Mouse (Mus musculus): Measurements from ENCODE around the gene Thrb. TPM values are rescaled to one million over a fixed set of nuclear protein-coding genes. Genes with fewer than 3 reads are reported as not detected.
A peak's percentile ranks its signal among the peaks of the same experiment; 100 is the strongest.

Gene Thrb
- polyA plus RNA-seq (2014; fragmentation: Nextera tagmentation; extraction: Ambion mirVana): 0.20 and 0.83 TPM in 2 replicates

DNA sequence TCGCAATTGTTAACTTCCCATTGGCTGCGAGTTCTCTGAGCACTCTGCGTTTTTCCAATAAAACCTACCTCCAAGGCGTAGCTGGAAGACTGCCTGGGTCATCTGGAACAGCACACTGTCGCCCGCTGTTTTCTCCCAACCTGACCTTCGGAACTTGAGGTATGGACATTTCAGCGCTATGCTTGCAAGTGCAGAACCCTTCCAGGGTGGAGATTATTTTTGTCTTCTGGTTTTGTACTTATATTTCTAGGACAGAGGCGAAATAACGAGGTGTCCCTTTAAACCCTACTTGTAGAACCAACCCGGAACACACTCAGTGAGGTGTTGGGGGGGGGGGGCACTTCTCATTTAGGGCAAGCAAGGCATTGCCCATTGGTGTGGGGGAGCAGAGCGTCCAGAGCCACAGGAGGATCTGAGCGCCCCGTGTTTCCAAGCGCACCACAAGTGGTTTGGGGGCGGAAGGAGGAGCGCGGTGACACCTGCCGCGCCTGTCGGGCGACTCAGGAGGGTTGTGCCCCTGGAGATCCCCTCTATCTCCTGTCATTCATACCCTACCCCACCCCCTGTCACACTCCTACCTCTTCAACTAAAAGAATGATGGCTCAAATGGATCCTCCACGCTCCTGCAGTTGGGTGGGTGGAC is at the start of gene Thrb:
Gene Thrb (plus strand): TSS at position 576 of the 643 bp plus-strand sequence.
- Histone ChIP-seq H3K9me3 (ENCODE audit: control insufficient read depth, low read length) (no peaks in the 10 kb centered on the region), H3K4me2 (replicated peaks; ENCODE audit: low read depth, low read length) (peak within 1 kb of the TSS; percentile 92), H3K27ac (ENCODE audit: low read depth, low read length) (no peak within 1 kb of the TSS), H3K4me3 (ENCODE audit: low read length) (peak within 1 kb of the TSS; percentile 57), H3K27me3 (ENCODE audit: control insufficient read depth, insufficient read depth, low read length) (peaks cover 19% of the 10 kb centered on the region), H3K36me3 (ENCODE audit: control insufficient read depth, insufficient read depth, low read length) (no peaks in the 10 kb centered on the region), H3K9ac (ENCODE audit: low read depth, low read length) (peak within 1 kb of the TSS; percentile 54), H3K4me1 (ENCODE audit: control insufficient read depth, insufficient read depth, low read length) (0 out of 2 replicates have a peak, but pooled peaks cover 3% of the 10 kb centered on the region)
- ATAC-seq (ENCODE audit: low FRiP score, low TSS enrichment): peak; percentile 4; the same call in 1 of the 2 replicates
- WGBS: under 1% methylated on average over 23 of the region's 23 CpGs

DNA sequence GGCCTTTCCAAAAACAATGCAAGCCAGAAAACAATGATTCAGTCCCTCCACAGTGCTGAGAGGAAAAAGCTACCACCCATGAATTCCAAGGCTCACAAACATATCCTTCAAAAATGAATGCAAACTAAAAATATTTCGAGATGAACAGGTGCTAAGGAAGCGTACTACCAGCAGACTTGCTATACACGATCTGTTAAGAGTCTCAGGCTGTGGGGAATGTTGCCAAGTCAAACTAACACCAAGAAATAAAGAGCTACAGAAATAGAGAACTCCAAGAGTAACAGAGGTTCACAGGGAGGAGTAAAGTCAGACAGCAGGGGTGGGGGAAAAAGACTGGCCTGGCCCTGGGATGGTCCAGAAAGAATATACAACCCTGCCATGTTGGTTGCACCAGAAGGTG is 38.4 kb upstream of the Thrb start:
- Histone ChIP-seq H3K27me3 (ENCODE audit: control insufficient read depth, insufficient read depth, low read length) (no peaks in the 10 kb centered on the region), H3K36me3 (ENCODE audit: control insufficient read depth, insufficient read depth, low read length) (no peaks in the 10 kb centered on the region), H3K4me2 (replicated peaks; ENCODE audit: low read depth, low read length) (no peak overlapping the region), H3K9me3 (ENCODE audit: control insufficient read depth, low read length) (no peaks in the 10 kb centered on the region), H3K4me3 (ENCODE audit: low read length) (no peak overlapping the region), H3K9ac (ENCODE audit: low read depth, low read length) (no peak overlapping the region), H3K27ac (ENCODE audit: low read depth, low read length) (no peak overlapping the region), H3K4me1 (ENCODE audit: control insufficient read depth, insufficient read depth, low read length) (no peaks in the 10 kb centered on the region)
- no peak for ATAC-seq (ENCODE audit: low FRiP score, low TSS enrichment)
- WGBS: 80% methylated on average over 3 of the region's 3 CpGs

DNA sequence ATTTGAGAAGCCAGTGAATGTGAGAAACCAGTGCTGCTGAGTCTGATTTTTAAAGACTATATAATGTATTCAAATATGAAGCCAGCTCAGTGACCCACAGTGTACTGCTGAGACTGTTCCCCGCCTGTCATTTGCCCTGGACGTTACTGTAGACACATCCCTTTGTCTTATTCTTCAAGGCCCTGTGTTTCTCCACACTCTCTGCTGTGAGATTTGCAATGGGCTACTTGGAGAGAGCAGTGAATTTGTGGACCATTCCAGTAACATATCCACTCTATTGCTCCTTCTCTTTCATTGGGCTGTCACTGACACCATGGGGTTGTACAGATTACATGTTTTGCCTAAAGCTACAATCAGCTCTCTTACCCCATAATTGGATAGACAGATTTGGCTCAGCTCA is 36.1 kb upstream of the Thrb start:
- no peaks in the 10 kb centered on the region for H3K27me3 ChIP-seq (ENCODE audit: control insufficient read depth, insufficient read depth, low read length)
- H3K36me3 ChIP-seq (ENCODE audit: control insufficient read depth, insufficient read depth, low read length): no peaks in the 10 kb centered on the region
- no peaks in the 10 kb centered on the region for H3K4me1 ChIP-seq (ENCODE audit: control insufficient read depth, insufficient read depth, low read length)
- H3K4me3 ChIP-seq (ENCODE audit: low read length): no peak overlapping the region
- WGBS: 84% methylated on average over 2 of the region's 2 CpGs
- H3K4me2 ChIP-seq (replicated peaks; ENCODE audit: low read depth, low read length): no peak overlapping the region
- H3K9ac ChIP-seq (ENCODE audit: low read depth, low read length): no peak overlapping the region
- H3K27ac ChIP-seq (ENCODE audit: low read depth, low read length): no peak overlapping the region
- no peaks in the 10 kb centered on the region for H3K9me3 ChIP-seq (ENCODE audit: control insufficient read depth, low read length)
- no peak for ATAC-seq (ENCODE audit: low FRiP score, low TSS enrichment)

DNA sequence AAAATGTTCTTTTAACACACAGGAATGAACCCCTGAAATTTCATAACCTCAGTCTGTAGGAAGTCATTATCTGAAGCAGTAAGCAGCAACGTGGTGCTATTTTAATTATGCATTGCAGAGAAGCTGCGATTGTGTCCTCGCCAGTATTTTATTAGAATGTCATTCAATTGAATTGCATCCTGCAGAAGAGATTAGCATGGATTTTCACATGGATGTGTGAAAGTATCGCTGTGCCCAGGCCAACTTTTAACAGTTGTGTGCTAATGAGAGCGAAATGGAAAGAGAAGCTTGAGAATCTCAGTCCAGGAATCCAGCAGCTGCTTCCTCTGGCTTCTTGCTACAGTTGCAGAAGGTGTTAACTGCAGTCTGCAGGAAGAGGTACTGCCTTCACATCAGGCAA is 30.8 kb upstream of the Thrb start:
- H3K4me1 ChIP-seq (ENCODE audit: control insufficient read depth, insufficient read depth, low read length): no peaks in the 10 kb centered on the region
- no peaks in the 10 kb centered on the region for H3K27me3 ChIP-seq (ENCODE audit: control insufficient read depth, insufficient read depth, low read length)
- ATAC-seq (ENCODE audit: low FRiP score, low TSS enrichment): no peak
- no peaks in the 10 kb centered on the region for H3K9me3 ChIP-seq (ENCODE audit: control insufficient read depth, low read length)
- H3K27ac ChIP-seq (ENCODE audit: low read depth, low read length): no peak overlapping the region
- no peak overlapping the region for H3K4me2 ChIP-seq (replicated peaks; ENCODE audit: low read depth, low read length)
- H3K4me3 ChIP-seq (ENCODE audit: low read length): no peak overlapping the region
- H3K36me3 ChIP-seq (ENCODE audit: control insufficient read depth, insufficient read depth, low read length): no peaks in the 10 kb centered on the region
- H3K9ac ChIP-seq (ENCODE audit: low read depth, low read length): no peak overlapping the region
- WGBS: 17% methylated on average over 5 of the region's 5 CpGs

DNA sequence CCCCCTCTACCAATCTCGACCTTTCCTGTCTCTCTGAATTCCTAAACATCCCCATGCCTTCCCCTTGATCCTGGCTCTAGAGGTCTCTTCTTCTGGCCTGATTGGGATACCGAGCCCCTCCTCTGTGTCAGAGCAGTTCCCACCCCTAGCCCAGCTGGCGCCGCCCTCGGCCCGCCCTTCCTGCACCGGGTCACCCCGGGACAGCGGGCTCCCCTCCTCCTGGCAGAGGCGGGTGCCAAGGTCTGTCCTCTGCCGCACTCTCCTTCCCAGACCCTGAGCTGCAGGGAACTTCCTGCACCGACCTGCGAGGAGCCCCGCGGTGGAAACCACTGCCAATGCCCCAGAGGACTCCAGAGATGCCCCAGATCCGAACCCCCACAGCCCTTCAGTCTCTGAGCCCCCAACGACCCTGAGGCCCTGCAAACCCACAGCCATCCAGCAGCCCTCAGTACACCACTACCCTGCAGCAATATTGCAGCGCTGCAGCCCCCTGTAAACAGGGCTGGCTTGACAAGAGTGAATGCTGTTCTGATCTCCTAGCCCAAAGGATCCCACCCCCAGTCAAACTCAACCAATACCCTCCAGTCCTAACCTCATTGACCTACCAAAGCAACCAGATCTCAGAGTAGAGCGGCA is 27.1 kb upstream of the Thrb start:
- H3K4me1 ChIP-seq (ENCODE audit: control insufficient read depth, insufficient read depth, low read length): no peaks in the 10 kb centered on the region
- peak; percentile 80; the same call in 1 of the 2 replicates for ATAC-seq (ENCODE audit: low FRiP score, low TSS enrichment)
- H3K4me3 ChIP-seq (ENCODE audit: low read length): no peak overlapping the region
- peak overlapping the region; percentile 34 for H3K4me2 ChIP-seq (replicated peaks; ENCODE audit: low read depth, low read length)
- no peaks in the 10 kb centered on the region for H3K9me3 ChIP-seq (ENCODE audit: control insufficient read depth, low read length)
- no peak overlapping the region for H3K9ac ChIP-seq (ENCODE audit: low read depth, low read length)
- WGBS: 4% methylated on average over 19 of the region's 19 CpGs
- H3K27ac ChIP-seq (ENCODE audit: low read depth, low read length): no peak overlapping the region
- no peaks in the 10 kb centered on the region for H3K36me3 ChIP-seq (ENCODE audit: control insufficient read depth, insufficient read depth, low read length)
- no peaks in the 10 kb centered on the region for H3K27me3 ChIP-seq (ENCODE audit: control insufficient read depth, insufficient read depth, low read length)

DNA sequence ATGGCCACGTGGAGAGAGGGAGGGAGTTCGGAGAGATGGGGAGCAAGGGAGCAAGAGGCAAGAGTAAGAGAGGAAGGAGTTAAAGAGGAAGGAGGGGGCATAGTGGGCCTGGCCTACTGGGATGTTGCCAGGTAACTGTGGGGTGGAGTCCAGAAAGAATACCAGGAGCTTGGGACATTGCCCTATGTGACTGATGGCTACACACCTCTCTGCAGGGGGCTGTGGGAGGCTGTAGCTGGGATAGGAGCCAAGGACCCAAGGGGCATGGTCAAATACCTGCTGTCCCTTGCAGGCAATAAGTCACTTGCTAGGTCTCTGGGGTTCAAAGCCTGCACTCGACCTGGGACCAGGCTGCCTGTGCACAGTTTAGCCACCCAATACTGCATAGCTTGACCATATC is 23.1 kb upstream of the Thrb start:
- Histone ChIP-seq H3K9me3 (ENCODE audit: control insufficient read depth, low read length) (no peaks in the 10 kb centered on the region), H3K27me3 (ENCODE audit: control insufficient read depth, insufficient read depth, low read length) (no peaks in the 10 kb centered on the region), H3K4me3 (ENCODE audit: low read length) (no peak overlapping the region), H3K4me1 (ENCODE audit: control insufficient read depth, insufficient read depth, low read length) (no peaks in the 10 kb centered on the region), H3K9ac (ENCODE audit: low read depth, low read length) (no peak overlapping the region), H3K27ac (ENCODE audit: low read depth, low read length) (no peak overlapping the region), H3K4me2 (replicated peaks; ENCODE audit: low read depth, low read length) (no peak overlapping the region), H3K36me3 (ENCODE audit: control insufficient read depth, insufficient read depth, low read length) (no peaks in the 10 kb centered on the region)
- ATAC-seq (ENCODE audit: low FRiP score, low TSS enrichment): no peak
- 69% methylated on average over 3 of the region's 3 CpGs for WGBS

DNA sequence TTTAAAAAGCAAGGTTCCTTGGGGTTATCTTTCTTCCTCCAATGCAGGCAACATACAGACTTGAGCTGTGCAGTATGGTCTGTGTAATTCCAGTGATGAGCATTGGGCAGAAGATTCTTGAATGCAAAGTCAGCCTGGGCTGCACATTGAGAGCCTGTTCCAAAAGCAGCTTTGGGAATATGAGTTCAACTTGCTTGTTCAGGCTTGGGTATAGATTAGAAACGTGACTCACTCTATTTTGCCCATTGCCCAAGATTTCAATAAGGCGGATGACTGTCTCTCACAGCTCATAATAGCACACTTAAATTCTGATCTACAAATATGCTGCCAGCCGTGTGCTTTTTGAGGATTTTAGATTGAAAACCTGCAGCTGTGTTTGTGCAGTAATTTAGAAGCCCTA is 18.3 kb upstream of the Thrb start:
- H3K4me3 ChIP-seq (ENCODE audit: low read length): no peak overlapping the region
- H3K27me3 ChIP-seq (ENCODE audit: control insufficient read depth, insufficient read depth, low read length): no peaks in the 10 kb centered on the region
- no peaks in the 10 kb centered on the region for H3K4me1 ChIP-seq (ENCODE audit: control insufficient read depth, insufficient read depth, low read length)
- WGBS: 72% methylated on average over 3 of the region's 3 CpGs
- no peaks in the 10 kb centered on the region for H3K9me3 ChIP-seq (ENCODE audit: control insufficient read depth, low read length)
- H3K4me2 ChIP-seq (replicated peaks; ENCODE audit: low read depth, low read length): no peak overlapping the region
- ATAC-seq (ENCODE audit: low FRiP score, low TSS enrichment): no peak
- no peak overlapping the region for H3K27ac ChIP-seq (ENCODE audit: low read depth, low read length)
- H3K36me3 ChIP-seq (ENCODE audit: control insufficient read depth, insufficient read depth, low read length): no peaks in the 10 kb centered on the region
- H3K9ac ChIP-seq (ENCODE audit: low read depth, low read length): no peak overlapping the region

DNA sequence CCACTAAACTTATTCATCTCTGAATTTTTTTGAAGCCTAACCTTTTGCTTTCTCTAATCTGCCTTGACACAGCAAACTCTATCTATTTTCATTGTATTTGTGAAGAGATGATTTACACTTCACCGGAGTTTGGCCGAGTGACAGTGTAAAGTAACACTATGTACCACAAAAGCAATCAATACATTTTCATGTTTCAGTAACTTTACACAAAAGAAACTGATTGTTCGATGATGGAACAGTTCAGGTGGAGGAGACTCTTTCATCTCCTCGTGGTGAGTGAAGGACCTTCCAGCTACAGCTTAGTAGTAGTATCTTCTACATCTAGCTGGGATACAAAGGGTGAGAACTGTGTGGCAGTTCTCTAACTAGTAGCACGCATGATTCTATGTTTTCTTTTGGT is 5.0 kb upstream of the Thrb start:
- H3K9ac ChIP-seq (ENCODE audit: low read depth, low read length): no peak overlapping the region
- 0 out of 2 replicates have a peak, but pooled peaks cover 3% of the 10 kb centered on the region for H3K4me1 ChIP-seq (ENCODE audit: control insufficient read depth, insufficient read depth, low read length)
- H3K9me3 ChIP-seq (ENCODE audit: control insufficient read depth, low read length): no peaks in the 10 kb centered on the region
- 76% methylated on average over 5 of the region's 5 CpGs for WGBS
- peaks cover 4% of the 10 kb centered on the region for H3K27me3 ChIP-seq (ENCODE audit: control insufficient read depth, insufficient read depth, low read length)
- no peak for ATAC-seq (ENCODE audit: low FRiP score, low TSS enrichment)
- H3K4me3 ChIP-seq (ENCODE audit: low read length): no peak overlapping the region
- no peaks in the 10 kb centered on the region for H3K36me3 ChIP-seq (ENCODE audit: control insufficient read depth, insufficient read depth, low read length)
- H3K4me2 ChIP-seq (replicated peaks; ENCODE audit: low read depth, low read length): no peak overlapping the region
- no peak overlapping the region for H3K27ac ChIP-seq (ENCODE audit: low read depth, low read length)

DNA sequence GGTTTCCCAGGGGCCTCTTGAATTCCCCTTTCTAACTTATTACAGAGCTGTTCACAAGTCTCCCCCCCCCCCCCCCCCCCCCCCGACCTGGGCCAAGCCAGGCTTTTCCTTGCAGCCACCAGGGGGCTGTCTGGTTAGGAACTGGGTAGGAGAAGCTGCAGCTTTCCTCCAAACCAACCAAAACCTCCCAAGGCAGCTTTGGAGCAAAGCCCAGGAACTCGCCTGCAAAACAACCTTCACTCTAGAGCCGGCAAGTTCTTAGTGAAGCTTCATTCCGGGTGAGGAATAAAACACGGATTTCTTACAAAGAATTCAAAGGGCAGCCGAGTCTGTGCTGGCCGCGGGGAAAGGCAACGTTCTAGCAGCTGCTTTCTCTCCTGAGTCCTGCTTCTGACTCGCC is 1.0 kb upstream of the Thrb start:
- peak; percentile 79 for ATAC-seq (ENCODE audit: low FRiP score, low TSS enrichment)
- peak overlapping the region; percentile 57 for H3K4me3 ChIP-seq (ENCODE audit: low read length)
- WGBS: under 1% methylated on average over 9 of the region's 10 CpGs

More for the DNA sequence above, 1.0 kb upstream of the Thrb start:
- H3K4me2 ChIP-seq (replicated peaks; ENCODE audit: low read depth, low read length): peak overlapping the region; percentile 92
- peaks cover 19% of the 10 kb centered on the region for H3K27me3 ChIP-seq (ENCODE audit: control insufficient read depth, insufficient read depth, low read length)
- H3K9ac ChIP-seq (ENCODE audit: low read depth, low read length): no peak overlapping the region
- H3K4me1 ChIP-seq (ENCODE audit: control insufficient read depth, insufficient read depth, low read length): 0 out of 2 replicates have a peak, but pooled peaks cover 3% of the 10 kb centered on the region
- H3K27ac ChIP-seq (ENCODE audit: low read depth, low read length): no peak overlapping the region
- H3K9me3 ChIP-seq (ENCODE audit: control insufficient read depth, low read length): no peaks in the 10 kb centered on the region
- no peaks in the 10 kb centered on the region for H3K36me3 ChIP-seq (ENCODE audit: control insufficient read depth, insufficient read depth, low read length)
